Comparison of ENCODE assay signal across 10 mouse cellular contexts in genomic region chr9:63699145-63699544, GRCm38 (mm10). TPM values are rescaled to one million over a fixed set of nuclear protein-coding genes. Genes with fewer than 3 reads are reported as not detected.
DNase-seq lines count a peak whose midpoint lies in the region; TF ChIP-seq lines count a peak whose summit lies in the region.
"Had no signal": no experiment of that assay in that cellular context is flagged by ENCODE, and none has a peak within 500 bp of the region (broad histone marks: within the 10 kb centered on the region; RNA-seq: fewer than 3 reads in every experiment).

No protein-coding gene starts in this region.

- no peaks in the 10 kb centered on the region for H3K79me2 ChIP-seq in MEL (ENCODE audit: control insufficient read depth, insufficient read depth, low read length, poor library complexity)

- peaks cover 12 to 41% of the 10 kb centered on the region in 2 experiments for H3K4me1 ChIP-seq in MEL (ENCODE audit: control insufficient read depth in 1 of 2, insufficient read depth in 2 of 2, low read length in 2 of 2)
- peaks cover 44% of the 10 kb centered on the region for H3K4me1 ChIP-seq in kidney, adult 2 months (ENCODE audit: control insufficient read depth, insufficient read depth, low read length)

- DNase-seq in kidney, adult 11 months, result peak; percentile 68
- DNase-seq in kidney, adult 18-20 months, result no peak
- DNase-seq in 3T3-L1 (ENCODE audit: low read depth, low spot score) (peak; percentile 46), MEL (ENCODE audit: low read depth, low spot score) (peak; percentile 52)
- peak; percentile 77 for DNase-seq in kidney, adult 2 months
- no peak for DNase-seq in frontal cortex, postnatal 36 days (ENCODE audit: low spot score in 2 of 2)
- no peak for DNase-seq in B cell, adult 2 months
- DNase-seq: right cerebral cortex, postnatal 4 days; thymus, postnatal 25 days had no signal

- no peak for TF ChIP-seq CTCF in MEL (IDR thresholded peaks at IDR 0.05 in 2 of 3, conservative IDR thresholded peaks at IDR 0.05 in 1 of 3; ENCODE audit: control insufficient read depth in 1 of 3, insufficient read depth in 1 of 3, low read depth in 2 of 3, low read length in 3 of 3, poor library complexity in 1 of 3, severe bottlenecking in 1 of 3)
- no peak for TF ChIP-seq CTCF in kidney, adult 2 months (conservative IDR thresholded peaks at IDR 0.05; ENCODE audit: insufficient read depth, insufficient read length, low read depth, low read length)

- H3K27me3 ChIP-seq in MEL (ENCODE audit: control insufficient read depth in 1 of 2, insufficient read depth in 2 of 2, low read length in 2 of 2), result no peaks in the 10 kb centered on the region
- H3K27me3 ChIP-seq in kidney, adult 2 months (replicated peaks; ENCODE audit: control insufficient read depth, insufficient read depth, low read length), result no peaks in the 10 kb centered on the region
- H3K27me3 ChIP-seq: hindbrain, embryonic 12.5 days had no signal

- H3K27ac ChIP-seq in MEL (ENCODE audit: control insufficient read depth, low read depth, low read length), result no peak overlapping the region
- peak overlapping the region; percentile 58 for H3K27ac ChIP-seq in kidney, adult 2 months (ENCODE audit: insufficient read depth, low read depth, low read length)
- H3K27ac ChIP-seq: hindbrain, embryonic 12.5 days had no signal

- no peak for TF ChIP-seq POLR2A in MEL (IDR thresholded peaks at IDR 0.05; ENCODE audit: control insufficient read depth in 1 of 2, insufficient read depth in 1 of 2, low read depth in 1 of 2, low read length in 2 of 2, poor library complexity in 1 of 2)
- no peak for TF ChIP-seq POLR2A in kidney, adult 2 months (IDR thresholded peaks at IDR 0.05; ENCODE audit: low read depth, low read length)

- H3K36me3 ChIP-seq in MEL (ENCODE audit: control insufficient read depth in 1 of 2, insufficient read depth in 2 of 2, low read length in 2 of 2), result peaks cover 0 to 25% of the 10 kb centered on the region in 2 experiments; a peak in 2 of 4 replicates
- H3K36me3 ChIP-seq in kidney, adult 2 months (ENCODE audit: control insufficient read depth, insufficient read depth, low read length), result no peaks in the 10 kb centered on the region
- H3K36me3 ChIP-seq: hindbrain, embryonic 12.5 days had no signal

- TF ChIP-seq RAD21 in MEL (IDR thresholded peaks at IDR 0.05; ENCODE audit: low read depth, low read length), result no peak

- H3K9ac ChIP-seq in MEL (ENCODE audit: control insufficient read depth, low read depth, low read length, poor library complexity, severe bottlenecking), result no peak overlapping the region
- H3K9ac ChIP-seq: hindbrain, embryonic 12.5 days had no signal

- no peaks in the 10 kb centered on the region for H3K9me3 ChIP-seq in MEL (replicated peaks; ENCODE audit: insufficient read depth, low read length)
- H3K9me3 ChIP-seq: hindbrain, embryonic 12.5 days had no signal

- WGBS in kidney, adult 2 months, result 33% methylated on average over 4 of the region's 4 CpGs

- TF ChIP-seq EP300 in MEL (IDR thresholded peaks at IDR 0.05; ENCODE audit: low read depth in 1 of 2, low read length in 2 of 2), result no peak

- no peak overlapping the region for H3K4me3 ChIP-seq in MEL (ENCODE audit: control insufficient read depth in 1 of 2, insufficient read depth in 1 of 2, low read depth in 2 of 2, low read length in 2 of 2)
- no peak overlapping the region for H3K4me3 ChIP-seq in kidney, adult 2 months (ENCODE audit: insufficient read depth, low read depth, low read length)
- H3K4me3 ChIP-seq: hindbrain, embryonic 12.5 days had no signal

TF ChIP-seq in MEL, 35 proteins besides CTCF, POLR2A, EP300 and RAD21:
- TF ChIP-seq ELF1 (IDR thresholded peaks at IDR 0.05; ENCODE audit: low read depth, low read length) (no peak), POLR2AphosphoS5 (IDR thresholded peaks at IDR 0.05; ENCODE audit: borderline replicate concordance, low read depth, low read length) (no peak), SMC3 (IDR thresholded peaks at IDR 0.05; ENCODE audit: low read depth, low read length) (no peak), CHD2 (IDR thresholded peaks at IDR 0.05; ENCODE audit: low read length) (no peak), MYB (IDR thresholded peaks at IDR 0.05; ENCODE audit: low read depth, low read length) (no peak), ZMIZ1 (IDR thresholded peaks at IDR 0.05; ENCODE audit: low read depth, low read length) (no peak), MAFK (IDR thresholded peaks at IDR 0.05; ENCODE audit: borderline replicate concordance, low read depth, low read length) (no peak), MEF2A (IDR thresholded peaks at IDR 0.05; ENCODE audit: extremely low read depth, insufficient replicate concordance, low read depth, low read length, poor library complexity, severe bottlenecking) (no peak), TCF12 (IDR thresholded peaks at IDR 0.05; ENCODE audit: low read depth, low read length) (no peak), TBP (IDR thresholded peaks at IDR 0.05; ENCODE audit: low read depth, low read length) (no peak), ETS1 (IDR thresholded peaks at IDR 0.05; ENCODE audit: low read depth, low read length) (no peak), NELFE (IDR thresholded peaks at IDR 0.05; ENCODE audit: low read depth, low read length) (no peak), MXI1 (IDR thresholded peaks at IDR 0.05; ENCODE audit: low read depth, low read length) (no peak), KAT2A (conservative IDR thresholded peaks at IDR 0.05; ENCODE audit: low read depth, low read length) (no peak), ZC3H11A (IDR thresholded peaks at IDR 0.05; ENCODE audit: low read depth, low read length) (no peak), NRF1 (IDR thresholded peaks at IDR 0.05; ENCODE audit: insufficient read depth, low read depth, low read length, poor library complexity, severe bottlenecking) (no peak), BHLHE40 (IDR thresholded peaks at IDR 0.05; ENCODE audit: borderline replicate concordance, low read depth, low read length) (no peak), GATA1 (IDR thresholded peaks at IDR 0.05; ENCODE audit: low read depth, low read length) (no peak), POLR2AphosphoS2 (IDR thresholded peaks at IDR 0.05; ENCODE audit: low read length) (no peak)
TF ChIP-seq in MEL: peak in this region for 0.

RNA-seq across cellular contexts. Expression of gene Smad3, which starts 58.6 kb away (rescaled TPM):
- total RNA-seq in MEL (2012; rRNA removed), result 7.1 and 7.5 TPM in 2 replicates
- polyA plus RNA-seq in MEL (2012; ENCODE audit: insufficient read depth in 1 of 2, insufficient read length in 2 of 2, low read depth in 1 of 2, low replicate concordance in 2 of 2, missing spikeins in 1 of 2), result 10 to 100 TPM in 1 of 2 experiments, not detected in 1; 10.2 TPM
- polyA plus RNA-seq in kidney, adult 2 months (2012; rRNA removed), result 33.5 and 37.0 TPM in 2 replicates

Comparison
In these comparisons a context has a peak if more than half of its experiments do, and no peak if none do; other contexts are left out.
1. DNase-seq: peak in kidney, adult 11 months (single experiment), 3T3-L1 (single experiment), MEL (single experiment) and kidney, adult 2 months (single experiment); none in kidney, adult 18-20 months (single experiment), frontal cortex, postnatal 36 days (0 of 2) and B cell, adult 2 months (0 of 2).